Mouse (Mus musculus): Measurements from ENCODE around the gene Zmynd12.

Zmynd12 gene

DNA sequence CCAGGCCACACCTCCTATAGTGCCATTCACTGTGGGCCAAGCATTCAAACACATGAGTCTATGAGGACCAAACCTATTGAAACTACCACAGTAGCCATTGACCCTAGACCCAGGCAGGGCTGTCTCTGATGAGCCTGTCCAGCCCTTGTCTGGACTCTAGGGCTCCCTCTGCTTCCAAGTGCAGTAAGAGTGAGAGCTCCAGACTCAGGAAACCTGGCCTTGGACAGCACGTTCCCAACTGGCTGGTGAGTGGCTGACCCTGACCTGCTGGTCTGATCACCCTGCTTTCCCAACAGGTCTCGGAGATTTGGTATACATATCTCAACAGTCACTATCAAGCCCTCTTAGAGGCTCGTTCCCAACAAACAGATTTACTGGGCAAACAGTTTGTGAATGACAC, 25.2 kb downstream of the Zmynd12 start:
- DNase-seq (ENCODE audit: low read depth in 1 of 2, low spot score in 2 of 2), result no peak

DNA sequence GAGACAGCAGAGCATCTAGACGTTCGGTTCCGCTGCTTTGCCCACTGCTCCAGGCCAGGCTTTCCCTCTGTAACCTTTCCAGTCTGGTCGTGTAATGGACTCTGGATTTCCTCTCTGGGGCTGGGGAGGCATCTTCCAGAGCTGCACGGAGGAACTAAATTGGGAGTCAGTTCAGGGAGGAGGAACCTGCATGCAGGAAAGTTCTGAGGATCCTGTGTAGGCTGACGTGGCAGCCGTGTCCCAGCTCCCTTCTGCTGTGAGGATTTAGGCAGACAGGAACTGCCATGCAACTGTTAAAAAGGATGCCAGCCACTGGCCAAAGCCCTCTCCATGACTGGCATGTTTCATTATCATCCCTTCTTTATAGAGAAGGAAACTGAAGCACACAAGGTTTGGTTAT, 27.8 kb downstream of the Zmynd12 start:
- DNase-seq (ENCODE audit: low read depth in 1 of 2, low spot score in 2 of 2), result no peak

DNA sequence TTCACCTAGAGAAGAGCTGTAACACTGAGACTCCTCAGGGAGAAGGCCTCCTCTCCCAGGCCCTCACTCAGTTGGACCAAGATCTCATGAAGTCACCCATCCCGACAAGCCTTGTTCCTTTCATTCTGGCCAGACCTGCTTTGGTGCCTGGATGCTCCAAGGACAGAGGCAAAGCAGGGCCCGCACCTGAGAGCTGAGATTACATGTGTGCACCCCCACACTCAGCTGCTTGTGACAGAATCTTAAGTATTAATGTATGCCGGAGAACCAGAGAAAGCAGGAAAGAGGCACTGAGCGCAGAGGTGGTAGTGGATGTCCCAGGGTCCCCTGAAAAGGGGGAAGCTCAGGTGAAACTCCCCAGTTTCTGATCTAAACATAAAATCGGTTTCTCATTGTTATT, 30.5 kb downstream of the Zmynd12 start:
- no peak for DNase-seq (ENCODE audit: low read depth in 1 of 2, low spot score in 2 of 2)

DNA sequence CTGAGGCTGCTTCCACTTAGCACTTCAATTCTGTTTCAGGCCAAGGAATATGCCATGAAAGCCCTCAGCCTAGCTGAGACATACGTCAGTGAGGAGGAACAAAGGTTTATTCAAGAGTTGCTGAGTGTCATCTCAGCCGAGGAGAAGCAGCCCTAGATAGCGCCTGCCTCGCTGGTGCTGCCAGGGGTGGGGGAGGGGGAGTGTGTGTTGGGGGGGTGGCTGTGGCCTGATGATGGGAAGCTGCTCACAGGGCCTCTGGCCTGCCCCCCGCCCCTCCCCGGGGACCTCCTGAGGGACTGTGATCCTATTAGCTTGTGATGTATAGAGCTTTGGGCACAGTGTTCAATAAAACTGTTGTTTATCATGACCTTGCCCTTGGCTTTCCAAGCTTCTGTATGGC, 30.9 kb downstream of the Zmynd12 start:
- no peak for DNase-seq (ENCODE audit: low read depth in 1 of 2, low spot score in 2 of 2)

DNA sequence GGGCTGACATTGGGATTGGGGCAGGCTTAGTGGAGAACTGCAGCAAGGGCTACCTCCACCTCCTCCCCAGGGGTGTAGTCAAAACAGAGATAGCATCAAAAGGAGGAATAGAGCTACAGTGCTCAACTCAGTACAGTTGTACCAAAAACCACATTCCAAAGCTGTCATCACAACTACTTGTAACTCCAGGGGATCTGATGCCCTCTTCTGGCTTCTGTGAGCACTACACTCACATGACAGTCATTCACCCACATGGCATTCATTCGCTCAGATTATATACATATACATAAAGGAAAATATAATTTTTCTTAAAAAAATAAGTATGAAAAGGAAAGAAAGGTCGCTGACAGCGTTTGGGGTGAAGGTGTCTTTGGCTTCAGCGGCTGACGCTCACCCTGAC, 37.7 kb downstream of the Zmynd12 start:
- no peak for DNase-seq (ENCODE audit: low read depth in 1 of 2, low spot score in 2 of 2)

DNA sequence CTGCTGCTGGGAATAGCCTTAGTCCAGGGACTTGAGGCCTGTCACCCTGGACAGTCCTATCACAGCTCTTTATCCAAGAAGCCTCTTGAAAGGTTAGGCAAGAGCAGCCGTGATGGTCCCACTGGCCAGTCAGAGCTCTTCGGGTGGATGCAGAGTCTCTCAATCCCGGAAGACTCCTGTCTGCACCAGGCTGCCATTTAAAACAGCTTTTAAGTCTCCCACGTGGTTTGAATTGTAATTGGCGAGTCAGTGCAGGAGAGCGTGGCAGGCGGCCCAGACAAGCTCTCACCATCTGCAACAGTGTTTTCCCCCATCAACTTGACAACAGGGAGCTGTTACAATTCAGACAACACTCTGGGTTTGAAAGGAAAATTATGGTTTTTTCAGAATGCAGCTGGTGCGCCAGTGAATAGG, 38.1 kb downstream of the Zmynd12 start:
- no peak for DNase-seq (ENCODE audit: low read depth in 1 of 2, low spot score in 2 of 2)

DNA sequence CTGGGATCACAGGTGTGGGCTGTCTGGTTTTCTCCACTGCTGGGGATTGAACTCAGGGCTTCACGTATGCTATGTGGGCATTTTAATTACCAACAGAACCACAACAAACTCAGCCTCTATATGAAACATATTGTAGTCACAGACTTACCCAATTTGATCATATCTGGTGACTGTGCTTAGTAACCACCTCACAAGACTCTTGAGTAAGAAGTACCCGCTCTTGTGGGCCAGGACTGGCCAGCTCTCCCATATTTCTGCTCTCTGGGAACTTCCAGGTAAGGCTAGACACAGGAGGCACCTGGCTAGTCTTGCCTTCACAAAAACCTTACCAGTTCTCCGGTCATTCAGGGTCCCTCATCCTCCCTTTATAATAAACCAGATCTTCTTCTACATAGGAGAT, 39.8 kb downstream of the Zmynd12 start:
- DNase-seq (ENCODE audit: low read depth in 1 of 2, low spot score in 2 of 2), result no peak

DNA sequence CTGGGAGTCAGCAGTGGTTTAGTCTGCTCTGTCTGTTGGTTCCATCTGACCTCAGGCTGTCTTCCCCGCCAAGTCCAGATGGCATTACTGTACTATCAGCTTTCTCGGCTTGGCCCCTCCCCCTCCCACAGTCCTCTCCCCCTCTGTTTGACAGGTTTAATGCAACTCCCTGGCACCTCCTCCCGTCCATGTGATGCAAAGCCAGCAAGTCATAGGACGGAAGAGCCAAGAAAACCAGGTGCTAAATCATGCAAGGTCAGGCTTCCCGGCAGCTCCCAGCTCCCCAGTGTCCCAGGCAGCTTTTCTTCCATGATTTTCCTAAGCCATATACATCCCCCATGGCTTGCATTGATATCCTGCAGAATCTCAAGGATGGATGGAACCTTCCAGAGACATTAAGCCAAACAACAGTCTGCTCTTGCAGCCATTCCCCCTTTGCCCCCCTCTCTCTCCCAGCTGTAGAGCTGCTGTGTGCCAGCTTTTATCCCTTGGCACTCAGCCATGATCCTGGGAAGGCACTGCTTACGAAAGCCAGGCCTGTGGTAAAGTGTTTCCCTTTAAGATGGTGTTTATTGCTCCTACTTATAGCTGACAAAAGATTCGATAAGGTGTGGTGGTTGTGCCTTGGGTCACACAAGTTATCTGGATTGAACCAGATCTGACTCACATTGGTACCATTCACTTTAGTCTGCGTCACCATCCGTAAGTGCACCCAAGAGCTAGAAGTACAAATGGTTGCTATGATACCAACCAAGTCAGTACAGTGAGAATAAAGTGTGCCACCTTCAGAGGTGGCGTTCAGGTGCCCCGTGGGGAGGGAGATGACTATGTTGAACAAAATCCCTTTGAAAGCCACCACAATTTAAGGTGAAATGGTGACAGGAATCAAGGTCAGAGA, 40.5 kb downstream of the Zmynd12 start:
- no peak for DNase-seq (ENCODE audit: low read depth in 1 of 2, low spot score in 2 of 2)

DNA sequence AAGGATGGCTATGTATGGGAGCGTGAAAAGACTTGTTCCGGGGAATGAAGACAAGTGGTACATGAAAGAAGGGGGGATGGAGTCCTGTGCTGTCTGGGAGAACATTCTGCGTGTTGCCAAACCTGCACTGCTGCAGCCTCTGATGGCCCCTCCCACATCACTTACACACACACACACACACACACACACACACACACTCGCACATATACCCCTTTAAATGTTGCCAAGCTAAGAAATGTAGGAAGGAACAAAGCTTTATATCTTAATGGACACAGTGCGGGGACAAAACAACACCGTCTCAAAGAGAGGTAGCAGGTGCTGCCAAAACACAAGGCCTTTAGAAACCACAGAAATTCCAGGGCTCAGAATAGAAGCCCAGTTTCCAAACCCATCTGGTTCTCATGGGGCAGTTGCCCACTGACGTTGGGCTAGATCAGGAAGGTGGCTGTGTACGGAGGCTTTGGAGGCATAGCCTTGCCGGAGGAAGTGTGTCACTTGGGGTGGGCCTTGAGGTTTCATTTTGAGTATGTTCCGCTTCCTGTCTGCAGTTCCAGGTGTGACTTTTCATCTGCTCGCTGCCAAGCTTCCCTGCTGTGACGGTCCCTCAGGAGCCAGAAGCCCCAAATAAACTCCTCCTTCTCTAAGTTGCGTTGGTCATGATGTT, 41.3 kb downstream of the Zmynd12 start:
- DNase-seq (ENCODE audit: low read depth in 1 of 2, low spot score in 2 of 2), result no peak

DNA sequence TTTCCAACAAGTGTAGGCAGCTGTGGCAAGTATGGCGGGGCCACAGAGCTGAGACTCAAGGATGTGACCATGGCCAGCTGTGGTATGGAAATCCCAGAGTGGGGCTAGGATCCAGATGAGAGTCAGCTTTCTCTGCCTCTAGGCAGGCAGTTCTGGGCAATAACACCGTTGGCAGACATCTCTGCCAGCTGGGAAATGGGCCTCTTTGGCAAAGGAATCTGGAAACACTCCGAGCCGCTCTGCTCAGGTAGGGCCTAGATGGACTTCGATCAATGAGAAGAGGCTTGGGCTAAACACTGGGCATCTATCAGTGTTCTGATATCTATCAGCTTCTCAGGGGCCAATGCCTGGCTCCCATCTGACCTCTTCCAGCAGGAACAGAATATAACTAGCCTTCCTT, 43.2 kb downstream of the Zmynd12 start:
- DNase-seq (ENCODE audit: low read depth in 1 of 2, low spot score in 2 of 2), result no peak

DNA sequence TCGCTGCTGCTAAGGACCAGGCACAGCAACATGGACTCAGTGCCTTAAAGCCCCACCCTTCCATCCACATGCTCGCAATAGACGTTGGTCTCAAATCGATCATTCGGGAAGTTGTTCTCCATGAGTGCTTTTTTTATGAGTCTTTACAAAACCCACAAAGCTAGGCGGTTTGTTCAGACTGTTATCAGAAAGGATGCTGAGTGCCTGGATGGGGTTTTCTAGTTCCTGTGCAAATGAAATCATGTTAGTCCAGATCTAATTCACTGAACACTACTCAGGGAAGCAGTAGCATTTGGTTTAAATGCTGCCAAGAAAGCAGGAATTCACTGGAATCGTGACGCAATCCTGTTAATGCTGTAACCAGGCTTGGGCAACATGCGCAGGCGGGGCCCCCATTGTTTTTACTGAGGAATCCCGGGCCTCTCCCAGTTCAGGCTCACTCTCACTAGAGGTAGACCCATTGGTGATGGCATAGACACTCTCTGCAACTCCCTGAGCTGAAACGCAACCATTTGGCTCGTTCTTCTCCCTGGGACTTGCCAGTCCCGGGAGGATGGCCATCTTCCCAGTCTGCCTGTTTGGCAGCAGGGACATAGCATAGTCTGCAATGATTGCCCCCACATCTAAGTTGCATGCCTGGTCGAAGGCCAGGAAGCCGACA, 45.2 kb downstream of the Zmynd12 start:
- DNase-seq (ENCODE audit: low read depth in 1 of 2, low spot score in 2 of 2), result no peak

DNA sequence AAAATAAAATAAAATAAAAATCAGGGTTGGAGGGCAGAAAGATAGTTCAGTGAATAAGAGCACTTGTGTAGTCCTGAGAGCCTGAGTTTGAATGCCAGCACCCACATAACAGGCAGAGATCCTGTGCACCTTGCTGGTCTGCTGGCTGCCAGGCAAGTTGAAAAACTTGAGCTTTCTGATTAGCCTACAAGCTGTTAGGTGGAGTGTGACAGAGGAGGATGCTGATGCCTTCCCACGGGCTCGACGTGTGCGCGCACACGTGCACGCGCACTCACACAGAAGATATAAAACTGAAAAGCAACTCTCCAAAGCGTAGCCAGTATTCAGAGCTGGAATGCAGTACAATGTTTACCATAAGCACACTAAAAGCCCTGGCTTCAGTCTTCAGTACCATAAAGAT, 49.9 kb downstream of the Zmynd12 start:
- no peak for DNase-seq (ENCODE audit: low read depth in 1 of 2, low spot score in 2 of 2)

DNA sequence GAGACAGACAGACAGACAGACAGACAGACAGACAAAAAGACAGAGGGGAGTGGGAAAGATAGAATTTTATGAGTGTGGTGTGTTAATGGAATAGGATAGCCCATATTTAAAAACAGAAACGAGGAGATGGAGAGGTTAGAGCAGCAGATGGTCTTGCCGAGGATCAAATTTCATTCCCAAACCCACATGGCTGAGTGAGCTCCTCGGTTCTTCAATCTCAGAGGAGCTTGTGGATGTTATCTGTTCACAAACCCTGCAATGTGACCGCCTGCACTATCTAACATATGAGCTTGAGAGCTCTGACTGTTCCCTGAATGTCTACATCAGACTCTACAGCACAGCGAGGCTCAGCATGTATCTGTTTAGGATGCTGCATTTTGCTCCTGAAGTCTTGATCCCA, 50.5 kb downstream of the Zmynd12 start:
- no peak for DNase-seq (ENCODE audit: low read depth in 1 of 2, low spot score in 2 of 2)

DNA sequence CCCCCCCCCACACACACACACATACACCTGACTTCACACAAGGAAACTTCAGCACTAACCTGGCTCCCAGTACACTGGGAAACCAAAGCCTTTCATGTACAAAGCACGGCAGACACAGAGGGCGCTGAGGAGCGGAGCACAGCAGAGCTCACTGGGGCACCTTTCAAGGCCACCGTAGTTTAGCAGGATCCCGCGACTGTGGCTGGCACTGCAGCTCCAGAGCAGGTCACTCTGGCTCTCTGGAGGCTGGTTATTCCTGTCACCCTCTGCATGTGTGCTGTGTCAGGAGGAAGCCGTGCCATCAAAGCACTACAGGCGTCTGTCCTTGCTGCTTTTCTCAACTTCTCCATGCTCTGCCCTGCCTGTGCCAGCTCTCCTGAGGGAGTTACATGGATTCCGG, 60.4 kb downstream of the Zmynd12 start:
- no peak for DNase-seq (ENCODE audit: low read depth in 1 of 2, low spot score in 2 of 2)

DNA sequence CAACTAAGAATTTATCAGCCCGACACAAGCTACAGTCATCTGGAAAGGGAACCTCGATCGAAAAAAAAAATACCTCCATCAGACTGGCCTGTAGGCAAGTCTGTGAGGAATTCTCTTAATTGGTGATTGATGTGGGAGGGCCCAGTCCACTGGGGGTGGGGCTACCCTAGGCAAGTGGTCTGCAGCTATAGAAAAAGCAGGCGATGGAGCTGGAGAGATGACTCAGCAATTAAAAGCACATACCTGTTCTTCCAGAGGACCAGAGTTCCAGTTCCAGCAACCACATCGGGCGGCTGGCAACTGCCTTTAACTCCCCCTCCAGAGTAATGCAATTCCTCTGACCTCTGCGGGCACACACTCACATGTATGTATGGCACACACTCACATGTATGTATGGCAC, 62.3 kb downstream of the Zmynd12 start:
- no peak for DNase-seq (ENCODE audit: low read depth in 1 of 2, low spot score in 2 of 2)

DNA sequence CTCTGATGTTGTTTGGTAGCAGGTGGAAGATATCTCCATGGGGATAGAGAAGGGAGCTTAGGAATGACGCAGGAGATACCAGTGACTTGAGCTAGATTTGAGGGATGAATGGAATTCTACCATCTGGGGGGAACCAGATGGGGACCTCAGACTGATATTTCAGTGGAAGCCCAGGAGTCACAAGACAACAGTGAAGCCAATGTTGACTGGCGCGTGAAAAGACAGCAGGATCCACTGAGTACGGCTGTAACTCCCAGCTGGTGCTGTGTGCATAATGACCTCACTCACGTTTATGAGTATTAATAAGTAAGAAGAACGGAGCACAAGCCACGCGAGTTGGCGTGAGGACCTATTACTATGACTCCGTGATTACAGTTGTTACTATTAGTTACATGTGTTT, 67.1 kb downstream of the Zmynd12 start:
- no peak for DNase-seq (ENCODE audit: low read depth in 1 of 2, low spot score in 2 of 2)

DNA sequence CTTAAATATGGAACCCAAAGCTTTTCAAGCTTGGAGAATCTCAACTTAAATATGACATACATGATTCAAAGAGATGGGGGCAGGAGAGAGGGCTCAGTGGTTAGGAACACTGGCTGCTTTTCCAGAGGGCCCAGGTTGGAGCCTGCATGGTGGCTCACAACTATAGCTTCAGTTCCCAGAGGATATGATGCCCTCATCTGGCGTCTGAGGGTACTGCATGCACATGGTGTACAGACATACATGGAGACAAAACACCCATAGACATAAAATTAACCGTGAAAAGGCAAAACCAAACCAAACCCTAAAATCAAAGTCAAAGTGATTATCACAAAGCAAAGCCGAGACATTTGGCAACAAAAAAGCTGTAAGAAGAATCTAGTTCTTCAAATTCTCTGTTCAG, 68.2 kb downstream of the Zmynd12 start:
- no peak for DNase-seq (ENCODE audit: low read depth in 1 of 2, low spot score in 2 of 2)

DNA sequence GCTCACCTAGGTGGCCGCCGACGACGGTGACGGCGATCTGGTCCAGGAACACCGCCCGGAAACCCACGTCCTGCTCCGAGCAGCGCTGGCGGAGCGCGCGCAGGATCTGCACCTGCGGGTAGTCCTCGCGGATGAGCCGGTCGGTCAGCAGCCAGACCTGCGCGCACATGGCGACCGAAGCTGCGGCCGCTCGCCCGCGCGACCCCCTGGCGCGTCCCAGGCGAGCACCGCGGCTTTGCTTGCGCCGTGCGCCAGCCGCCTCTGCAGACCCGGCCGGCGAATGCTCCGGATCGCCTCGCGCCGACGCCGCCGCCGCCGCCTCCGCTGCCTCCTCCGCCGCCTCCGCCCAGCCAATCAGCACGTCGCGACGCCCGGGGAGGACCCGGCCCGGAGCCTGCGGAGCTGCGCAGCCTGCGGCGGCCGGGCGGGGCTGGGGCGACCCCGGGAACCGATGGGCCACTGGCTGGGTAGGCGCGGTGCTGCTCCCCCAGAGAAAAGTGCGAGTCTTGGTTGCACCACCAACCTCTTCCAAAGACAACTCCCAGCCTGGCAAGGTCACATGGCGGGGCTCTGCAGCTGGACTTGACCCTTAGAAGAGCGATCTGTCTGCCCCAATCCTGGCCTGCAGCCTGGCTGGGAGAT, 69.8 kb downstream of the Zmynd12 start, which contains the start of gene Rimkla:
Rimkla (minus strand) TSS at position 338 of the 642 bp plus-strand sequence.
- DNase-seq (ENCODE audit: low read depth in 1 of 2, low spot score in 2 of 2), result no peak

DNA sequence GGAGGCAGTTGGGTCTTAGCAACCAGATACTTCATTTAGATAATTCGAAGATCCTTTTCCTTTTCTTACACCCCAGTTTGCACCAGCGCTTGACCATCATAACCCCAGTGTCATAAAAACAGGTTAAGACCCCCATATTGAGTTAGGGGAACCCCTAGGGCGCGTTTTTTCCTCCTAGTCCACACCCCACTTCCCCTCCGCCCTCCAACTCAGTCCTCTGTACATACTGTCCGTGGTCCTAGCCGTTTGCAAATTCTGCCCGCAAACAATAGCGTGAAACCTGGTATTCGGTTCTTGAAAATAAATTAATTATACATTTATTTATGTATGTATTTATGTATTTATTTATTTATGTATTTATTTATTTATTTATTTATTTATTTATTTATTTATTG, 70.3 kb downstream of the Zmynd12 start:
- no peak for DNase-seq (ENCODE audit: low read depth in 1 of 2, low spot score in 2 of 2)

DNA sequence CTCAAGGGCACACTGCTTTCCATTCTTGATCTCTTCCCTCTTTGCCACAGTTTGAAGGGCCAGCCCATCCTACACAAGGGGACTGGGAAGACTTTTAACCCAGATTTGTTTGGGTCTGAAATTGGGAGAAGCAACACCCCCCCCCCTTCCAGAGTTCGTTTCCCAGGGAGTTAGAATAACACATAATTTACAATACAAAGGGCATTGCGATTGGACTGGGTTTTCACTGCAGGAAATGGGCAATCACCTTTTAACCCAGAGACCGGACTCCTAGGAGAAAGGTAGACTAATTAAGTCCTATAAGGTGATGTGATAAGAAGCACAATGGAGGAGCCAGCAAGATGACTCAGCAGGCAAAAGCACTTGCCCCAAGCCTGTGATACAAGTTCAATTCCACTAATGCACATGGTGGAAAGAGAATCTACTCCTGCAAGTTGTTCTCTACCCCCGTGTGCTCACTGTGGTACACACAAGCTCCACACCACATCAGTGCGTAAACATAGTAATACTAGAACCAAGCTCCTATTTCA, 75.8 kb downstream of the Zmynd12 start:
- DNase-seq (ENCODE audit: low read depth in 1 of 2, low spot score in 2 of 2), result no peak

DNA sequence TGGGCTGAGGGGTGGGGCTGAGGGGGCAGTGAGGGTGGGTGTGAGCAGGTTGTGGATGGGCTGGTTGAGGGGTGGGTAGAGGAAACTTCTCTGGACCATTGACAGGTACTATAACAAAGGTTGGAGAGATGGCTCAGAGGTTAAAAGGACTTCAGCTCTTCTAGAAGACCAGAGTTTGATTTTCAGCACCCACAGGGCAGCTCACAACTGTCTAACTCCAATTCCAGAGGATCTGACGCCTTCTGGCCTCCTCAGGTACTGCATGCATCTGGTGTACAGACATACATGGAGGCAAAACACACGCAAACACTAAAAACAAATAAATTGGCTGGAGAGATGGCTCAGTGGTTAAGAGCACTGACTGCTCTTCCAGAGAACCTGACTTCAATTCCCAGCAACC, 89.0 kb downstream of the Zmynd12 start:
- no peak for DNase-seq (ENCODE audit: low read depth in 1 of 2, low spot score in 2 of 2)

Measured in monocyte, adult 2 months (primary cell).